Mouse (Mus musculus) kidney, postnatal 0 days (tissue): ENCODE results near the gene Il1r2. TPM values are rescaled to one million over a fixed set of nuclear protein-coding genes. Genes with fewer than 3 reads are reported as not detected.
A peak's percentile ranks its signal among the peaks of the same experiment; 100 is the strongest.

ENCODE experiments used
- ATAC-seq: fragments of 200-750 bp; cut with Nextera tagmentation; replicated peaks from 2 replicates; pipeline ENCODE4 v1.8.0; 2017; ENCODE audit warnings: low read depth, moderate number of reproducible peaks, moderate TSS enrichment, moderate library complexity; ENCODE audit not compliant: low FRiP score
- DNase-seq: peaks from one replicate; pipeline ENCODE4 v3.0.0-alpha.2; 2016; ENCODE audit warnings: low spot score
- H3K27ac ChIP-seq: fragments of 300-500 bp; sonication (generic); 2 replicates; pipeline ENCODE4 v1.5.1; 2014; ENCODE audit warnings: mild to moderate bottlenecking
- H3K27me3 ChIP-seq: fragments of 300-500 bp; sonication (generic); 2 replicates; pipeline ENCODE4 v1.6.1; 2014; ENCODE audit warnings: low read length, mixed read lengths; ENCODE audit not compliant: insufficient read depth
- H3K36me3 ChIP-seq: fragments of 300-500 bp; sonication (generic); 2 replicates; pipeline ENCODE4 v1.6.1; 2014; ENCODE audit warnings: low read length, mixed read lengths; ENCODE audit not compliant: insufficient read depth
- H3K4me1 ChIP-seq: fragments of 300-500 bp; sonication (generic); replicated peaks from 2 replicates; pipeline ENCODE4 v1.6.1; 2014; ENCODE audit warnings: antibody characterized with exemption, low read length, mixed read lengths; ENCODE audit not compliant: insufficient read depth
- H3K4me2 ChIP-seq: fragments of 300-500 bp; sonication (generic); 2 replicates; pipeline ENCODE4 v1.6.1; 2014; ENCODE audit warnings: mild to moderate bottlenecking, low read length, moderate library complexity, mixed read lengths
- H3K4me3 ChIP-seq: fragments of 300-500 bp; sonication (generic); replicated peaks from 2 replicates; pipeline ENCODE4 v1.5.1; 2014; ENCODE audit warnings: low read depth, low read length
- H3K9ac ChIP-seq: fragments of 300-500 bp; sonication (generic); 2 replicates; pipeline ENCODE4 v1.6.1; 2014; ENCODE audit warnings: low read depth, low read length
- H3K9me3 ChIP-seq: fragments of 300-500 bp; sonication (generic); replicated peaks from 2 replicates; pipeline ENCODE4 v1.6.1; 2016; ENCODE audit warnings: low read length, inconsistent platforms, mixed read lengths
- CTCF ChIP-seq: IDR thresholded peaks from 2 replicates; pipeline ENCODE4 v1.5.1; 2016; ENCODE audit warnings: antibody characterized with exemption, low read depth, mild to moderate bottlenecking, moderate library complexity
- WGBS: fragments of 180-500 bp; shearing (Covaris S2); extraction: QIAGEN DNeasy Blood & Tissue Kit; methylation state at CpG from one replicate; pipeline ENCODE4 v1.1.7; 2014; 5-methylcytosine and 5-hydroxymethylcytosine counted together
- polyA plus RNA-seq: library from polyadenylated mRNA; unstranded; fragments of >200 nt; fragmentation: Nextera tagmentation; extraction: Ambion mirVana; gene quantifications from 2 replicates; pipeline ENCODE4 v1.2.1, GENCODE M21; 2015

Gene Il1r2
- polyA plus RNA-seq, 1 experiment from 2014 or later: 0.99 TPM

DNA sequence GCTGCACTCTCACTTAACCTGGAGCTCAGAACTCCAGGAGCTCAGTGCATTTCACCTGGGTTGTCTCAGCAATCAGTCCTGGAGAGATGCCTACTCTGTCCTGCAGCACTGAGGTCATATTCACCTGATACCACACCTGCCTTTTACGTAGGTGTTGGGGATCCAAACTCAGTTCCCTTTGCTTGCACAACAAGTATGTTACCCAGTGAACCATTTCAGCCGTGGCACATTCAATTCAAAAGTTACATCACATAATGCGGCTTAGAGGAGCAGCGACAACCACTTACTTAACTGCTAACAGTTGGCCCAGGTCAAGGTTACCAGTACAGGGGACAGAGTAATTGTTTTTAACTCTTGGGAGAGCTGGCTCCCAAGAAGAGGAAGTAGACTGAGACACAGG, 58.8 kb downstream of the Il1r2 start:
- DNase-seq (no peak), ATAC-seq (no peak)
- Histone ChIP-seq H3K36me3 (no peaks in the 10 kb centered on the region), H3K4me2 (no peak overlapping the region), H3K27me3 (no peaks in the 10 kb centered on the region), H3K4me1 (no peaks in the 10 kb centered on the region), H3K27ac (no peak overlapping the region), H3K9ac (no peak overlapping the region), H3K4me3 (no peak overlapping the region), H3K9me3 (no peaks in the 10 kb centered on the region)
- TF ChIP-seq CTCF: no peak
- 63% methylated on average over 4 of the region's 4 CpGs for whole genome bisulfite sequencing

- no peak overlapping the region for H3K27ac ChIP-seq
Observed at GRCm38 (mm10) chr1:40133567-40133966, 59.7 kb downstream of the Il1r2 start.

DNA sequence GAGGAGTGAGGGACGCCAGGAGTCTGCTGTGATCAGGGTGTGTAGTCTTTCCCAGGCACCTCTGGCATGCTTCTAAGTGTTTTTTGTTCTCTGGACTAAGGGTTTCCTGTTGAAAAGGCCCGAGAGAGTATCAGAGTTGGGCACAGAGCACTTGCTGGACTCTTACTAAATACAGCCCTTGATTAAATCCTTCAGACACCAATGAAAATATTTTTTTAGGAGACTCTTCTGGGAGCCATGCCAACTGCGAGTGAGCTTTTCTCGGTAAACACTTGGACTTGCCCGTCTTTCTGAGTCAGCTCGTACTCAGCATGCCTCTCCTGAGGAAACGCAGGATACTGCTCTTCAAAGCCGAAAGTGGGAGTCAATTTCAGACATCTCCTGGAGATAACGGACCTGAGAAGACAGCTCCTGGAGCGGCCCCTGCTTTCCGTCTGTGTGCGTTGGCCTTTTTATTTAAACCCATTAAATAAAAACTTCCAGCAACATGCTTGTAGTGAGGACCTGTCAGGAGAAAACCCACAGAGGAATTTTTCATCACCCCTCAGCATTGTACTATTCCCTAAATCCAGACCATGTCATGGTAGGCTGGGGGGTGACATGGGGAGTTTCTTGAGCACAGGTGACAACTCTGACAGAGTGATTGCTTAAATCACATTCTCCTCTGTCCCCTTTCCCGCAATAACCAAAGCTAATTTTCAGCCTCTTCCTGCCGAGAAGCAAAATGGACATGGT, 66.1 kb downstream of the Il1r2 start:
- H3K9ac ChIP-seq: no peak overlapping the region
- H3K4me2 ChIP-seq: 0 out of 2 replicates have a peak overlapping the region, but pooled peaks have one; percentile 13
- no peak overlapping the region for H3K4me3 ChIP-seq
- ATAC-seq: no peak
- peak; percentile 79 for DNase-seq
- H3K27ac ChIP-seq: no peak overlapping the region
- WGBS: 38% methylated on average over 14 of the region's 14 CpGs
- TF ChIP-seq CTCF: no peak
- no peaks in the 10 kb centered on the region for H3K4me1 ChIP-seq
- H3K9me3 ChIP-seq: no peaks in the 10 kb centered on the region
- H3K36me3 ChIP-seq: no peaks in the 10 kb centered on the region
- no peaks in the 10 kb centered on the region for H3K27me3 ChIP-seq

More at GRCm38 (mm10) chr1:40133567-40133966, 59.7 kb downstream of the Il1r2 start:
- TF ChIP-seq CTCF: no peak
- no peaks in the 10 kb centered on the region for H3K27me3 ChIP-seq
- H3K9ac ChIP-seq: no peak overlapping the region
- ATAC-seq: no peak
- H3K4me2 ChIP-seq: no peak overlapping the region
- H3K36me3 ChIP-seq: no peaks in the 10 kb centered on the region
- no peaks in the 10 kb centered on the region for H3K4me1 ChIP-seq
- DNase-seq: peak; percentile 22
- 43% methylated on average over 3 of the region's 3 CpGs for WGBS
- no peak overlapping the region for H3K4me3 ChIP-seq
- no peaks in the 10 kb centered on the region for H3K9me3 ChIP-seq

DNA sequence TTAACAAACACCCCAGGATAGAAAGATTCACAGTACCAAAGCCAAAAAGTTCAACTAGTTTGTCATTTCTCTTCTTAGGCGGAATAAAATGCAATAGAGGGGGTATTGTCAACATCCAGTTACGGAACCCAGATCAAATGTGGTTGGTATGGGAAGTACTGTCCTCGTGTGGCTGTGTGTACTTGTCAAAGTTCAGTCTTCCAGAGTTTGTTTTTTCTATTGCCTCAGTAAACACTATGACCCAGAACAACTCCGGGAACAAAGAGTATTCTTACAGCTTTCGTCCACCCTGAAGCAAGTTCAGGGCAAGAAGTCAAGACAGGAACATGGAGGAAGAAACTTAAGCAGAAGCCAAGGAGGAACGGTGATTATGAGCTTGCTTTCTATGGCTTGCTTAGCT, 82.2 kb downstream of the Il1r2 start:
- Histone ChIP-seq H3K9ac (no peak overlapping the region), H3K27ac (no peak overlapping the region), H3K9me3 (no peaks in the 10 kb centered on the region), H3K4me1 (no peaks in the 10 kb centered on the region), H3K36me3 (no peaks in the 10 kb centered on the region), H3K4me2 (no peak overlapping the region), H3K27me3 (no peaks in the 10 kb centered on the region), H3K4me3 (no peak overlapping the region)
- 75% methylated on average over 6 of the region's 6 CpGs for WGBS
- no peak for TF ChIP-seq CTCF
- DNase-seq (no peak), ATAC-seq (no peak)

GRCm38 (mm10) chr1:40163329-40163917, 89.5 kb downstream of the Il1r2 start:
- no peak overlapping the region for H3K4me3 ChIP-seq
- no peaks in the 10 kb centered on the region for H3K4me1 ChIP-seq
- H3K9ac ChIP-seq: no peak overlapping the region
- ATAC-seq: no peak
- no peak overlapping the region for H3K4me2 ChIP-seq
- WGBS: 86% methylated on average over 4 of the region's 4 CpGs
- H3K36me3 ChIP-seq: no peaks in the 10 kb centered on the region
- no peak overlapping the region for H3K27ac ChIP-seq
- no peaks in the 10 kb centered on the region for H3K27me3 ChIP-seq
- TF ChIP-seq CTCF: no peak
- DNase-seq: no peak
- no peaks in the 10 kb centered on the region for H3K9me3 ChIP-seq

DNA sequence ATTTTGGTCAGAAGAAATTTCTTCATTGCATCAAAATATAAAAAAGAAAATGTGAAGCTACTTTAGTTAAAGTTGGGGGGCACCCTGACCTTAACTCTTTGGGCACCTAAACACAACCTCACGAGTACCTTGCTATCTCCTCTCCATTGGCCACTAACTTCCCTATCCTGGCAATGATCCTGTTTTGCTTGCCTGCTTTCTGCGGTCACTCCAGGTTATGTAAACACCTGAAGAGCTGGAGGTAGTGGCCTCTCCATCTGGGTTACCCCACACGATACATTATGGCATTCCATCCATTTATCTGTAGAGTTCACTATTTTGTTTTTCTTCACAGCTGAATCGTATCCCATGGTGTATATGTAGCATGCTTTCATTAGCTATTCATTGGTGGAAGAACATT, 90.5 kb downstream of the Il1r2 start:
- TF ChIP-seq CTCF: no peak

More for the DNA sequence above, 90.5 kb downstream of the Il1r2 start:
- no peaks in the 10 kb centered on the region for H3K4me1 ChIP-seq
- DNase-seq (no peak), ATAC-seq (no peak)
- H3K27ac ChIP-seq: no peak overlapping the region
- no peak overlapping the region for H3K9ac ChIP-seq
- WGBS: 75% methylated on average over 4 of the region's 4 CpGs
- H3K9me3 ChIP-seq: no peaks in the 10 kb centered on the region
- H3K4me3 ChIP-seq: no peak overlapping the region
- H3K4me2 ChIP-seq: no peak overlapping the region
- H3K36me3 ChIP-seq: no peaks in the 10 kb centered on the region
- H3K27me3 ChIP-seq: no peaks in the 10 kb centered on the region
